Mouse (Mus musculus): Measurements from ENCODE around the gene Sult2b1. TPM values are rescaled to one million over a fixed set of nuclear protein-coding genes. Genes with fewer than 3 reads are reported as not detected.

Gene Sult2b1
- total RNA-seq, 2 experiments from 2014 or later, result not detected

- peak; percentile 75 for DNase-seq
These were observed 45.2 kb downstream of the Sult2b1 start for GRCm38 (mm10) chr7:45739162-45739763.

GRCm38 (mm10) chr7:45733477-45733876 lies 51.0 kb downstream of the Sult2b1 start:
- no peak for DNase-seq
- intact Hi-C loops (cut with DNase I; ENCODE audit: low total_unique reads), result no loop called here

More at GRCm38 (mm10) chr7:45739162-45739763, 45.2 kb downstream of the Sult2b1 start:
- intact Hi-C loops (cut with DNase I; ENCODE audit: low total_unique reads), result loop anchor here (2.0 kb wide), 1 partner anchor 62 kb away; no protein-coding TSS in a partner anchor

GRCm38 (mm10) chr7:45730727-45731431 lies 53.6 kb downstream of the Sult2b1 start:
- DNase-seq, result no peak
- intact Hi-C loops (cut with DNase I; ENCODE audit: low total_unique reads), result no loop called here

GRCm38 (mm10) chr7:45727625-45728024 lies 56.8 kb downstream of the Sult2b1 start:
- intact Hi-C loops (cut with DNase I; ENCODE audit: low total_unique reads), result no loop called here

GRCm38 (mm10) chr7:45726419-45726818 lies 58.0 kb downstream of the Sult2b1 start:
- intact Hi-C loops (cut with DNase I; ENCODE audit: low total_unique reads), result no loop called here
- DNase-seq, result no peak

More at GRCm38 (mm10) chr7:45727625-45728024, 56.8 kb downstream of the Sult2b1 start:
- DNase-seq, result no peak

- intact Hi-C loops (cut with DNase I; ENCODE audit: low total_unique reads), result no loop called here
- no peak for DNase-seq
These were observed 58.8 kb downstream of the Sult2b1 start, which contains the start of gene Spaca4 for GRCm38 (mm10) chr7:45725713-45726112. TSS of gene Spaca4 (minus strand) at chr7:45725813.

GRCm38 (mm10) chr7:45725151-45725550 lies 59.3 kb downstream of the Sult2b1 start:
- intact Hi-C loops (cut with DNase I; ENCODE audit: low total_unique reads), result no loop called here
- no peak for DNase-seq

- DNase-seq, result no peak
- intact Hi-C loops (cut with DNase I; ENCODE audit: low total_unique reads), result no loop called here
These were observed 60.7 kb downstream of the Sult2b1 start for GRCm38 (mm10) chr7:45723781-45724180.

GRCm38 (mm10) chr7:45723301-45723700 lies 61.2 kb downstream of the Sult2b1 start:
- intact Hi-C loops (cut with DNase I; ENCODE audit: low total_unique reads), result no loop called here
- no peak for DNase-seq

- intact Hi-C loops (cut with DNase I; ENCODE audit: low total_unique reads), result no loop called here
- DNase-seq, result no peak
These were observed 62.1 kb downstream of the Sult2b1 start for GRCm38 (mm10) chr7:45722348-45722713.

- intact Hi-C loops (cut with DNase I; ENCODE audit: low total_unique reads), result no loop called here
- DNase-seq, result no peak
These were observed 62.7 kb downstream of the Sult2b1 start for GRCm38 (mm10) chr7:45721642-45722347.

- intact Hi-C loops (cut with DNase I; ENCODE audit: low total_unique reads), result no loop called here
- DNase-seq, result no peak
These were observed 63.3 kb downstream of the Sult2b1 start for GRCm38 (mm10) chr7:45721234-45721571.

- intact Hi-C loops (cut with DNase I; ENCODE audit: low total_unique reads), result no loop called here
- DNase-seq, result no peak
These were observed 63.8 kb downstream of the Sult2b1 start, which contains the start of gene Fam83e for GRCm38 (mm10) chr7:45720413-45721233. TSS of gene Fam83e (plus strand) at chr7:45721212.

GRCm38 (mm10) chr7:45719738-45720412 lies 64.6 kb downstream of the Sult2b1 start:
- DNase-seq, result no peak
- intact Hi-C loops (cut with DNase I; ENCODE audit: low total_unique reads), result no loop called here

- DNase-seq, result no peak
These were observed 65.3 kb downstream of the Sult2b1 start for GRCm38 (mm10) chr7:45719180-45719579.

GRCm38 (mm10) chr7:45718331-45718730 lies 66.1 kb downstream of the Sult2b1 start:
- intact Hi-C loops (cut with DNase I; ENCODE audit: low total_unique reads), result no loop called here
- DNase-seq, result no peak

More at GRCm38 (mm10) chr7:45719180-45719579, 65.3 kb downstream of the Sult2b1 start:
- intact Hi-C loops (cut with DNase I; ENCODE audit: low total_unique reads), result no loop called here

GRCm38 (mm10) chr7:45717918-45718297 lies 66.6 kb downstream of the Sult2b1 start, which contains the start of gene Sphk2:
TSS of gene Sphk2 (minus strand) at chr7:45718002.
- intact Hi-C loops (cut with DNase I; ENCODE audit: low total_unique reads), result no loop called here
- DNase-seq, result peak; percentile 99

GRCm38 (mm10) chr7:45716952-45717917 lies 67.2 kb downstream of the Sult2b1 start:
- no peak for DNase-seq

More at GRCm38 (mm10) chr7:45716952-45717917, 67.2 kb downstream of the Sult2b1 start:
- intact Hi-C loops (cut with DNase I; ENCODE audit: low total_unique reads), result no loop called here
